Mouse (Mus musculus) heart, postnatal 25 days (tissue): Measurements from ENCODE around the gene Il6ra. TPM values are rescaled to one million over a fixed set of nuclear protein-coding genes. Genes with fewer than 3 reads are reported as not detected.

Source experiments
- DNase-seq: peaks from one replicate; pipeline ENCODE4 v3.0.0; 2022; ENCODE audit warnings: low spot score
- intact Hi-C: fragments of 180-260 bp; cut with DNase I; formaldehyde crosslinking; loops from one replicate; pipeline ENCODE4 v1.15.1; 2025
- total RNA-seq, 2 experiments: library from RNA; stranded (reverse); gene quantifications; 2 replicates each; pipeline ENCODE4 v1.2.3; 2021

The Il6ra gene
- total RNA-seq, 2 experiments from 2014 or later, result 3.8 to 5.0 TPM

DNA sequence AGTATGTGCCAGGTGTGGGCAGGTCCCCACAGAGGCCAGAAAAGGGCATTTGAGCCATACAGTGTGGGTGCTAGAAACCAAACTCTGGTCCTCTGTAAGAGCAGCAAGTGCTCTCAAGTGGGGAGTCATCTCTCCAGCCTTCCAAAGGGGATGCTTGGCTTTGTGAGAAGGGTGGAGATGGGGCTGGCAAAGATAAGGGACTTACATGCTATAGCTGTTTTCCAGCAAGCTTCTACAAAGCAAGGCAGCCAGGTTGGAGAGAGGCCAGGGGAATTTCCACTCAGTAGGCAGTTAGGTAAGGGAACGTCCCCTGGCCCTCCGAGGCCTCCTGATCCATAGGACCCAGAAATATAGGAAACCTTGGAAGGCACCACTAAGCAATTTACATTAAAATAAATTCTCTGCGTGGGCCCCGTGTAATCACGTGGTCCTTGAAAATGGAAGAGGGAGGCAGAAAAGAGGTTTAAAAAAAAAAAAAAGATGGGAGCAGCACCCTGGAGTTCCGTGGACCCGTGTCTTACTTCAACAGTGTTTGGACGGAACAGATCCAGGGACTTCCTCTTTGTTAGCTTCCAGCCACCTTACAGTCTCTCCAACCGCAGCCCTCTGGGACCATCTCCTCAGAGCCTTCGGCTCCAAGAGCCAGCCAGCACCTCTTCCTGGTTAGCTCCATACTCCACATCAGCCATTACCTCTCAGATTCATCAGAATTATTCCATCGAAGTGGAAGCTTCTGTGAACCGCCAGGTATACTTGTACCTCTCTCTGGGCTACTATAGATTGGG is 92.5 kb downstream of the Il6ra start:
- intact Hi-C loops, result no loop called here
- no peak for DNase-seq

DNA sequence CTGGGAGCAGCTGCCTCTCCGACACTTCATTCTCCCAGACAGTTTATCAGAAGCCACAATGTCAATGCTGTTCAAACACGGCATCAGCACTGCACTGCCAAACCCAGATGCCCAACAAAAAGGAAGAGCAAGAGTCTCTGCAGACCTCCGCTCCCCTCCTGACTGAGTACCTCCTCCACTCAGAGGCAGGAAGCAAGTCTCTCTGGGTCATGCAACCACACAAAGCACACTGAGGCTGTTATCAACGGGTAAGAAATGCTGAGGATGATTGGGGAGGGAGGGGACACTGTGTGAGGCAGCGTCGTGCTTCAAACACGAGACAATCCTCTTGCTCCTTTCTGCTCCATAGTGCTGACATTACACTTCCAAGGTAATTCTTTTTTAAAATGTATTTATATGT is 93.1 kb downstream of the Il6ra start:
- intact Hi-C loops, result no loop called here
- no peak for DNase-seq

DNA sequence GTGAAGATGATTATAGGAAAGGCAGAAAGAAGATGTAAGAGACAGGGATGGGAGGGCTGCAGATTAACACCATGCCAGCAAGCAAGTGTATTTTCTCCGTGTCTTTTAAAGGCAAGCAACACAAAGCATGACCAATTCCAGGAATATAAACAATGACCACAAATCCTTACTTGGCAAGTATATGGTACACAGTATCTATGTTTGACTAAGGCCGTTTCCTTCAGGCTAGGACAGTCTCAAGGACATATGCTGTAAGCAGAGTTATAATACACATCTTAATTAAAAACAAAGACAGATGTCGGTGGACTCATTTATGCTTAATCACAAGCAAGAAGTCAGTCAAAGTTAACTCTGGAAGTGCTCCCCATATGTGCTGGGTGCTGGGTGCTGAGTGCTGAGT is 94.4 kb downstream of the Il6ra start:
- DNase-seq, result no peak
- intact Hi-C loops, result no loop called here

DNA sequence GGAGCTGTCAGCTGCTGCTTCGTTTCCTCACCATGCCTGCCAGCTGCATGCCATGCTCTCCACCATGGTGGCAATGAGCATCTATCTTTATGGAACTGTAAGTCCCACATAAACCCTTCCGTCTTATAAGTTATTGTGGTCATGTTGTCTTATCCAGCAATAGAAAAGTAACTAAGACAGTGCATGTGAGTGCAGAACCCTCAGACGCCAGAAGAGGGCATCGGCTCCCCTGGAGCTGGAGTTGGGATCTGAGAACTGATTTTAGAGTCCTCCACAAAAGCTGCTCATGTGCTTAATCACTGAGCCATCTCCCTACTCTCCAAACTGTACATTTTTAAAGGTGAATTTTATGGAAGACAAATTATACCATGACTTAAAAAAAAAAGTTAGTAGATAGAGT is 95.9 kb downstream of the Il6ra start:
- DNase-seq, result no peak
- intact Hi-C loops, result loop anchor here (1.0 kb wide), 1 partner anchor 41 kb away; no protein-coding TSS in a partner anchor

Other genes with a start within 250 kb of the Il6ra start
- 10 to 100 TPM; 10.8 to 12.2 TPM for gene Adar, start 198.2 kb downstream of the Il6ra start, total RNA-seq
- gene Chrnb2, start 148.6 kb downstream of the Il6ra start, total RNA-seq, result under 1 TPM; 0.08 to 0.13 TPM
- gene Ube2q1, start 139.6 kb downstream of the Il6ra start, total RNA-seq, result 10 to 100 TPM; 21.2 to 27.5 TPM
- gene She, start 81.8 kb downstream of the Il6ra start, total RNA-seq, result 10 to 100 TPM; 12.1 to 14.7 TPM
- gene Atp8b2, start 50.3 kb upstream of the Il6ra start, total RNA-seq, result 10 to 100 TPM; 25.0 to 32.4 TPM
- 10 to 100 TPM; 41.8 to 46.1 TPM for gene Hax1, start 85.6 kb upstream of the Il6ra start, total RNA-seq
- gene 4933434E20Rik, start 138.4 kb upstream of the Il6ra start, total RNA-seq, result 10 to 100 TPM; 71.4 to 79.5 TPM
- gene Ubap2l, start 139.4 kb upstream of the Il6ra start, total RNA-seq, result 100 to 1,000 TPM; 113 to 123 TPM
- 10 to 100 TPM; 46.8 to 51.5 TPM for gene Tpm3, start 159.5 kb upstream of the Il6ra start, total RNA-seq
- under 1 TPM; 0.08 TPM for gene Nup210l, start 190.9 kb upstream of the Il6ra start, total RNA-seq